Mouse (Mus musculus) mouse trophoblast stem cell (cell line): ENCODE data around the gene Ltbp4.

Source experiments
- in situ Hi-C, 2 experiments: fragments of 300-500 bp; cut with MseI, MboI; formaldehyde crosslinking; loops; 2 replicates in 1 of 2; 3 replicates in 1 of 2; pipeline ENCODE4 v1.15.1; 2025

Ltbp4 gene

DNA sequence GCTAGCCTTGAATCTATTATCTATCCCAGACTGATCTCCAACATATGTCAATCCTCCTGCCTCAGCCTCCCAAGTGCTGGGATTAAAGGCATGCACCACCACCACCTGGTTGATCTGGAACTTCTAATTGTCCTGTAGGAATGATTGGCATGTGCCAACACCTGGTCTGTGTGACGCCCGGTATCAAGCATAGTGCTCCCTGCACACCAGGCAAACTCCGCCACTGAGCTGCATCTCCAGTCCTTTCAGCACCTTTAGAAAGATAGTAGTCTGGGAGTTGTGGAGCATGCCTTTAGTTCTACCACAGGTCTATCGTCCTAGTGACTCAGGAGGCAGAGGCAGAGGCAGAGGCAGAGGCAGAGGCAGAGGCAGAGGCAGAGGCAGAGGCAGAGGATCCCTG is 37.1 kb downstream of the Ltbp4 start:
- in situ Hi-C loops, result loop anchor here in 1 of 2 experiments (5.0 kb wide), 1 partner anchor 87 kb away; no protein-coding TSS in a partner anchor

DNA sequence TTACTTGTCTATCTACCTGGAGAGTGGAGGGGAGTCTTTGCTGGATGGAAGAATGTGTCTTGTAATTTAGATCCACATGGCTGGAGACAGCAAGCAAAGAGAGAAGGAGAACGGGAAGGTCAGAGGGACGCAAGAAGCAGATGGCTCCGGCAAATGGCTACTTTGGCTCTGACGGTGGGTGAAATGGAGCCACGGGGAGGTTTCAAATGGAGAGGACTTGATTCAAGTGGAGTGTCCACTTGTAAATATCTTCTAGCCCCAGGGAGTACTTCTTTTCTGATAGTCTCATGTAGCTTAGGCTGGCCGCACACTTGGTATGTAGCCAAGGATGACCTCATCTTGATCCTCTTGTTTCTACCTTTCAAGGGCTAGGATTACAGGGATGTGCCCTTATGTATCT is 38.7 kb downstream of the Ltbp4 start:
- in situ Hi-C loops, result no loop called here

DNA sequence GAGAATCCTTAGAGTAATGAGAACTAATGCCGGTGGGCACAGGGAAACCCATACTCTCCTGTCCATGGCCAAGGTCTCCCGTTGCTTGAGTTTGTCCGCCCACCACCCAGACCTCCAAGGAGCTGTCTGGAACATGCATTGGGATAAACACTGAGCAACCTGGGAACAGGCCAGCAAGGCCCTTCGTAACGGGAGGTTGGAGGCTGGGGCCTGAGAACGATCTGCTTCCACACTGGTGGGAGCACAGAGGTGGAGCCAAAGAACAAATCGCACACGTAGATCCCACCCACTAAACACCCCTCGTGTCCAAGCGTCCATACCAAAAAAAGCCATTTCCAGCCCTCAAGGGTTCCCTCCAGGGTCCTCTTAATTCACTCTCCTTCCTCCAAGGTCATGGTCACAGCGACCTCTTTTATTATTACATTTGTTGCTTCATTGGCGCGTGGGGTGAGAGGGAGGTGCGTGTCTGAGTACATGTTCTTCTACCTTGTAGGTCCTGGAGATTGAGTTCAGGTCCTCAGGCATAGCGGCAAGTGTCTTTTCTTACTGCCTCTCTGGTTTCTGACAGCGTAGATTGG is 39.4 kb downstream of the Ltbp4 start:
- in situ Hi-C loops, result no loop called here

DNA sequence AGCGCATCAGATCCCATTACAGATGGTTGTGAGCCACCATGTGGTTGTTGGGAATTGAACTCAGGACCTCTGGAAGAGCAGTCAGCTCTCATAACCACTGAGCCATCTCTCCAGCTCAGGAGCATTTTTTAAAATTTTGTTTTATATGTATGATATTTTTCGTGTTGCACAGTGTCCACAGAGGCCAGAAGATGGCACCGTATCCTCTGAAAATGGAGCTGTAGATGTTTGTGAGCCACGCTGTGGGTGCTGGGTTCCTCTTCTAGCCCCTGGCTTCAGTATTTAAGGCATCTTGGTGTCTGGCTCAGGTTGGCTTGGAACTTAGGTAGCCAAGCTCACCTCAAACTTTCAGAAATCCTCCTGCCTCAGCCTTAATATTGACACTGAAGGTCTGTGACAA is 41.0 kb downstream of the Ltbp4 start:
- in situ Hi-C loops, result no loop called here

DNA sequence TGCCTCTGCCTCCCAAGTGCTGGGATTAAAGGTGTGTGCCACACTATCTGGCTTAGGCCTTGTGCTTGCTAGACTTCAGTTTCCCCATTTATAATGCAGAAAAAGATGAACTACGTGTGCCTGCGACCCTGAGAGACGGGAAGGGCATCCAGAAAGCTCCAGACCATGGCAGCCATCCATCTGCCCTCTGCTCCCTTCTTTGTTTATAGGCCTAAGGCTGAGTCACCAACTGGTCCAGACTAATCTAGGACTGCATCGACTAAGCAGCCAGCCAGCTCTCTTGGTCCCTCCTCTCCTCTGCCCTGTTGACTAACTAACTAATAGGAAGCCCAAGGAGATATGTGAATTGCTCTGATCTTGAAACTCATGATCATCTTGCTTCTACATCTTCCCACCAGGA is 41.5 kb downstream of the Ltbp4 start:
- in situ Hi-C loops, result no loop called here

DNA sequence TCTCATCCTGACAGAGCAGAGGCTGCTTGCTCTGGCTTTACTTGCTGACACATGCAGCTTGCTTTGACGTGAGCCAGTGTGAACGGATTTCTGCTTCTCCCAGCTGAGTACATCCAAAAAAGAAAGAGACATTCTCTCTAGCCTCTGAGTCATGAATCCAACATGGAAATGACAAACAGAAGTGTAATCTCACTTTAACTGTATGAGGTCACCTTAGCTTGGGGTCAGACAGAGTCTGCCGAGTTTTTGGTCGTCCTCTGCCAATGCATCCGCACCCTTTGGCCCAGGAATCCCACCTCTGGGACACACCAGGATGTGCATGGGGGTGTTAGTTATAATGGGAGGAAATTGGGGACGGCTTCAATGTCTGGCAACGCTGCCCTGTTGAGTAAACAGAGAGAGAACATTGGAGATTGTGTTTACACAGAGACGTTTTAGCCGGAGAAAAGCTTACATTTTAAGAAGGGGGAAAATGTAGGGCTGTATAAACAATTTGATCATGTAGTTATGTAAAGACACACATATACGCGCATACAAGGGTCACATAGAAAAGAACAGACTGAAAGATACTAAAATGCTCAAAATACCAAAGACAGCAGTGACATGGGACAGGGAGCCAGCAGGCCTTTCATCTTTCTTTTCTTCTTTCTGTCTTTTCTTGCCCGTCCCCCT is 45.6 kb downstream of the Ltbp4 start:
- in situ Hi-C loops, result loop anchor here in 1 of 2 experiments (5.0 kb wide), 1 partner anchor 95 kb away; no protein-coding TSS in a partner anchor

DNA sequence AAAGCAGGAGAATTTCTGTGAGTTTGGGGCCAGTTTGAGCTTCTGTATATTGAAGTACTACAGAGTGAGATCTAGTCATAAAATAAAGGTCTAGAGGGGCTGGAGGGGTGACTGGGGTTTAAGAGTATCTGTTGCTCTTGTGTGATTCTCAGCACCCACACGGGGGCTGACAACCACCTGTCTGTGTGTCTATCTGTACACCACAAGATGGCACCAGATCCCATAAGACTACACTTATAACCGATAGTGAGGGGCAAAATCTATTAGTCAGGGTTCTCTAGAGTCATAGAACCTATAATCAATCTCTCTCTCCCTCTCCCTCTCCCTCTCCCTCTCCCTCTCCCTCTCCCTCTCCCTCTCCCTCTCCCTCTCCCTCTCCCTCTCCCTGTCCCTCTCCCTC is 46.9 kb downstream of the Ltbp4 start:
- in situ Hi-C loops, result loop anchor here in 1 of 2 experiments (5.0 kb wide), 1 partner anchor 97 kb away; no protein-coding TSS in a partner anchor

DNA sequence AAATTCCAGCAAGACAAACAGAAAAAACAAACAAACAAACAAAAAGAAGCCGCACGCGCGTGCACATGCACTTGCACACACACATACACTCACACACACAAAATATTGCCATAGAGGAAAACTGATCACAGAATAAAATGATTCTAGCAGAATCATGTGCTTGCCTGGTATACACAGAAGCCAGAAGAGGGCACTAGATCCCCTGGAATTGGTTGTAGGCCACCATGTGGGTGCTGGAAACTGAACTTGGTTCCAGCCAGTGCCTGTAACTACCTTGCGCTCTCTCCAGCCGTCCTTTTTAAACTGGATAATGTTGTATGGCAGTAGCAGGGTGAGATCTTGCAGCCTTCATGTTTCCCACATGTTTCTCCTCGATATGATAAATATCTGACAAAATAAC is 48.8 kb downstream of the Ltbp4 start:
- in situ Hi-C loops, result no loop called here

DNA sequence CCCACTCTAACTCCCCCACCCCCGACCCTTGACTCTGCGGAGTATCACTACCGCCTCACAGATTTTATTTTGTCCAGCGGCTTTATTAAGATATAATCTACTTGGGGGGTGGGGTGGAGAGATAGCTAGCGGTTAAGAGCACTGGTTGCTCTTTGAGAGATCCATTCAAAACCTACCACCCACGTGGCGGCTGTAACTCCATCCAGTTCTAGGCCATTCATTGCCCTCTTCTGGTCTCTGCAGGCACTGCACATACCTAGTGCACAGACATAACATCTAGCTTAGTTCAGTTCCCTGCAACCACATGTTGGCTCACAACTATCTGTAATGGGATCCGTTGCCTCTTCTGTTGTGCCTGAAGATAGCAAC is 51.8 kb downstream of the Ltbp4 start:
- in situ Hi-C loops, result no loop called here

DNA sequence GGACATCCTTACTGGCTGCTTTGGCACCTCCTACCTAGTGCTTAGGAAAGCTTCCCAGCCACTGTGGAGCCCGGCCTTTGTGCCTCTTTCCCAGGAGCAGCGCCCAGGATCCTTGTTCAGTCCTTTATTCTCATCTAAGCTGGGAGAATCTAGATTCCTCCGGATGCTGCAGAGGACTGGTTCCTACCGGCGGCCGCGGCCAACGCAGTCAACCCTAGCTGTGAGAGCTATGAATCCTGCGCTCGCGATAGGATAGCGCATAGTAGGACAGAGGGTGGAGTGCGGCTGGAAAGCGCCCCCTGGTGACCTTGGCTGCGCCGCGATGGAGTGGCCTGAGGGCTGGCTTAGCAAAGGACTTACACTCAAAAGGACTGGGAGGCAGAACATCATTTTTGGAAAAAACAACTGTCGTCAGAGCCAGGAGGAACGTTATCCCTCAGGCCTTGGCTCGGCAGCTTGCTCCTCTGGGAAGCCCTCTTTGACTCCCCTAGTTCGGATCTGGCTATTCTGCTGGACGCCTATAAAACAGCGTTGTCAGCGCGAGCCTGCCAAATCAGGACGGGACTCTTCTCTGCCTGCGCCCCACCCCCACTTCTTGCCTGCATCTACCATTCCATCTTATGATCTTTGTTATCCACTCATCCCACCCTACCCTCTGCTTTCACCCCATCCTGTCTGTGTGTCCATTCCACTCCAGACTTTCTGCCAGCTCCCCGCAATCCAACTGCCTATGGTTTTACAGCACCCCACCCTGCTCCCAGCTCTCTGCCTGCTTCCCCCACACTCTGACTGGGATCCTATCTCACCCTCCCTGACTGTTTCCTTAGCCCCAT is 52.4 kb downstream of the Ltbp4 start:
- in situ Hi-C loops, result no loop called here

DNA sequence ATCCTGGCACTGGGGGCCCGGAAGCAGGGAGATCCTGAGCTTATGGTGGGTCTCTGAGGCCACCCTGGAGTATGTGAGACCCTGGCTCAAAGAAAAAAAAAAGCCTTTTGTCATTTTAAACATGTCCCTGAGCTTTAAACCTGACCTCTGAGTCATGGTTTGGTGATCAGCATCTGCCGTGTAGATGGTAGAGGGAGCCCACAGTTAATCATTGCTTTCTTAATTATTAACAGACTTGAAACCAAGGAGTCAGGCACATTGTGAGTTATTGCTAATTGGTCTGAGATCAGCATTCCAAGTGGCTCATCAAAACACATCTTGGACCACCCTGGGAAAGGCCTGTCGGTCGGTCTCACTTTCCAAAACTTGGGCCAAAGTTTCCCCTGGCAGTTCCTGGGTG is 55.3 kb downstream of the Ltbp4 start:
- in situ Hi-C loops, result no loop called here

DNA sequence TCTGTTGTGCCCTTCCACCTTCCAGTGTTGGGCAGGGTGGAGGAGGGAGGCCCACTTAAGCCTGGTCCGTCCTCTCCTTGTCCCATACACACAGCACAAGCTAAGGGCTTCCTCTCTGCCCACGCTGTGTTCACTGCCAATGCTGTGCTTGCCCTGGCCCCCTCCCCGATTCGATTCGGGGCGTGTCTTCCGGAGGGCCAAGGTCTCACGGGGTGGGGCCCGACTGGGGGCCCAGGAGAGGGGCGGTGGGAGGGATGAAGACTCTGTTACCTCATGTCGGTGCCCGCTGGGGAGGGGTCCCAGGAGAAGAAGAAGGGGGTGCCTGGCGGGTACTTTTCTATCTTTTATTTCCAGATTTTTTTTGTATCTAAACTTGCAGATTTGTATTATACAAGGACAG is 55.8 kb downstream of the Ltbp4 start:
- in situ Hi-C loops, result no loop called here

DNA sequence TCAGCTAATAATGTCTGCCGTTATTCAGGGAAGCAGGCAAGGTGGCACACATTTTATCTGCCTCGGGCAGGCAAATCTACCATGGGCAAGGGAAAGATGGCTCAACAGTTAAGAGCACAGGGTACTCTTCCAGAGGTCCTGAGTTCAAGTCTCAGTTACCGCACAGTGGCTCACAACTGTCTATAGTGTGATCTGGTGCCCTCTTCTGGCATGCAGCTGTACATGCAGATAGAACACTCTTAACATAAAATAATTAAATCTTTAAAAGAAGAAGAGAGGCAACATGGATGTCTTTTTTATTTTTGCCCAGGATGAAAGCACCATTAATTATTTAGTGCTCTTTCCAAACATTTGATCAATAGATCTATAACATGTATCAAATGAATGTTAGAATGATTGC is 60.3 kb downstream of the Ltbp4 start:
- in situ Hi-C loops, result no loop called here

DNA sequence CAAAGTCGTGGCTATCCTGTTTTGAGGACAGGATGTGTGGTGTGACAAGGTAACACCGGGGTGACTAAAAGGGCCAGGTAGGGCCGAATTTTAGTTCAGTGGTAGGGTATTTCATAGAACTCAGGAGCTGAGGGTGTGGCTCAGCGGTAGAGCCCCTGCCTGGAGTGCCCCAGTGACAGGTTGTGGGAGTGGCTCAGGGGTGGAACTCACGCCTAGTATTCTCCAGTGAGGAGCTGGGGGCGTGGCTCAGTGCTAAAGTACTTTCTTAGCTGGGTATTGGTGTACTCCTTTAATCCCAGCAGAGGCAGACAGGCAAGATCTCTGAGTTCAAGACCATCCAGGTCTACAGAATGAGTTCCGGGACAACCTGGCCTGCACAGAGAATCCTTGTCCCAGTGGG is 61.5 kb downstream of the Ltbp4 start:
- in situ Hi-C loops, result no loop called here

DNA sequence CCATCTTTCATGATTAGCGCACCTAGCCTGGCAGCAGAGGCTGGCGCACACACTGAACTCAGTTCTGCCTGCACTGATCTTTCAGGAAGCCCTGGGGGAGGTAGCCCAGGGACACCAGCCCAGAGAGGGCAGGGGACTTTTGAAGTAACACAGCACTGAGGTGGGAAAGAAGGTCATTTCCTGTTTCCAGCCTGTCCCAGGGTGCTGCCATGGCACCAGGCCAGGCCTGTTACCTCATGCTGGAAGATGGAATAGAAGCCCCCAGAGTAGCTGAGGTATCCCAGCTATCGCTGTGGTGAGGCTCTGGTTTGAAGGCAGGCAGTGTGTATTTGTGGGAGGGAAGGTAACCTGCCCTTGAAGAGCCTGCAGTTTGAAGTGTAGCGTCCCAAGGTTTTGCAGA is 62.6 kb downstream of the Ltbp4 start:
- in situ Hi-C loops, result no loop called here

DNA sequence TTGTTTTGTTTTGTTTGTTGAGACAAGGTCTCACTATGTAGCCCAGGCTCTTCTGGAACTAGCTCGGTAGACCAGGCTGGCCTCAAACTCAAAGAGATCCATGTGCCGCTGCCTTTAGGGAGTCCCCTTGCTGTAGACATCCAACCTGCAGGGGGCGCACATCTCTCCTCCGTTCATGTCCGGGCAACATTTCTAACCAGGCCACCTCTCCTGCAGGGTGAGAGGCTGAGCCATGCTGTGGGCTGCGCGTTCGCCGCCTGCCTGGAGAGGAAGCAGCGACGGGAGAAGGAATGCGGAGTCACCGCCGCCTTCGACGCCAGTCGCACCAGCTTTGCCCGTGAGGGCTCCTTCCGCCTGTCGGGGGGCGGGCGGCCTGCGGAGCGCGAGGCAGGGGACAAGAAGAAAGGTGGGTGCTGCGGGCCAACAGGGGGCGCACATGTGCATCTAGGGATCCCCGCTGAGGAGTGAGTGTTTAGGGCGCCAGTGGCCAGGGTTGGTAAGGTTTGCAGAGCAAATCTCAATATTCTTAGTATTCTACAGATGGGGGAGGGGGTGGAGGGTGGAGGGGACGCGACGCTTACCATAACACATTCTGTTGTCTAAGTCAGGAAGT is 63.6 kb downstream of the Ltbp4 start:
- in situ Hi-C loops, result no loop called here

DNA sequence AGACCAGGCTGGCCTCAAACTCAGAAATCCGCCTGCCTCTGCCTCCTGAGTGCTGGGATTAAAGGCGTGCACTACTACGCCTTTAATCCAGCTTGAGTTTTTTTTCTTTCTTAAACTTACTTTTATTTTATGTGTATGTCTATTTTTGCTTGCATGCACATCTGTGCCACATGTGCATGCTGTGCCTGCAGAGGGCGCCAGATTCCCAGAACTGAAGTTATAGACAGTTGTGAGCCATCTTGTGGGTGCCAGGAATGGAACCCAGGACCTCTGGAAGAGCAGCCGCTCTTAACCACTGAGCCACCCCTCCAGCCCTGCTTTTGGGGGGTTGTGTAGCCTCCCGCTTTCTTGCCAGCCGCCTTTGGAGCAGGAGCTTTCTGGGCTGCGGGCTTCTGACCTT is 66.1 kb downstream of the Ltbp4 start:
- in situ Hi-C loops, result no loop called here

DNA sequence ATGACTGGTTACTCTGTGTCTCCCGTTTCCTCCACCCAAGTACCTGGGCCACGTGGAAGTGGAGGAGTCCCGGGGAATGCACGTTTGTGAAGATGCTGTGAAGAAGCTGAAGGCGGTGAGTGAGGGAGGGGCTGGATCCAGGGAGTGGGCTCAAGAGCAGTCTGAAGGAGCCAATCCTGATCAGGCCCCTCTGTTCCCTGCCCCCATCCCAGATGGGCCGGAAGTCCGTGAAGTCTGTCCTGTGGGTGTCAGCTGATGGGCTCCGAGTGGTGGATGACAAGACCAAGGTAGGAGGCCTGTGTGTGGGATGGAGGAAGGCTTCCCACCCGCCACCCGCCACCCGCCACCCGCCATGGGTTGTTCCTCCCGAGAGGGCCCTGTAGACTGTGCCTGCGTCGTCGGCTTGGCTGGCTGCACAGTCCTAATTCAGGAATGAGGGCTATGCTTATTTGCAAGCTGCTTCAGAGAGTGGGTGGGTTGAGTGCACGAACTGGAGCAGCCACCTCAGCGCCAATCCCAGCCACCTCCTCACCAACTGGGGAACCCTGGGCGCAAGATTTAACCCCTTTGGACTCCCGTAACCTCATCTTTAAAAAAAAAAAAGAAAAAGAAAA is 70.9 kb downstream of the Ltbp4 start:
- in situ Hi-C loops, result no loop called here

DNA sequence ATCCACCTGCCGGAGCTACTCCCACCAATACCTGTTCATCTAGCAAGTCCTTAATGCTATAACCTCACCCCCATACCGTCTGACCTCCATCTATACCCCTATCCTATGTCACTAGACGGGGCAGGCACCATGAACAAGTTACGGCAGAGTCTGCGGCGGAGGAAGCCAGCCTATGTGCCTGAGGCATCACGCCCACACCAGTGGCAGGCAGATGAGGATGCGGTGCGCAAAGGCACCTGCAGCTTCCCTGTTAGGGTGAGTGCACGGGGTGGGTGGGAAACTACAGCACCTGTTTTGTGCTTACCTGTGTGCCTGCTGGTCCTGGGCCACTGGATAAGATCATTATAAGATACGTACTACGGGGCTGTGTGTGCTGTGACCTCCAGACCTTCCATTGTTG is 72.7 kb downstream of the Ltbp4 start:
- in situ Hi-C loops, result no loop called here

DNA sequence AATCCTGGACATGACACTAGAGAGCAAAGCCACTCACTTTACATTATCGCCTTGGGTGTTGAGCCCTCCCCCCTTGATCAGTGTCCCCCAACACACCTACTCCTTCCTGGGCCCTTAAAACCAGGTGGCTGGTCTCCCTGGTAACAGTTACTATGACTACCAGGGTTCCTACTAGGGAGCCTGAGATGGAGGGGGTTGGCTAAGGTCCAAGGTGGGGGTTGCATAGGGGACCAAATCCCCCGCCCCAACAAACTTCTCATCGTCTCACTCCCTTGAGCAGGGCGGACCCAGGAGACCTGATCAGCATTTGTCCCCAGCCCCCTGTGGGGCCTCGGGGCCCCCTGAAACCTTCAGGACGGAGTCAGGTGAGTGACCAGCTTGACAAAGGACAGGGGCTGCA is 75.6 kb downstream of the Ltbp4 start:
- in situ Hi-C loops, result no loop called here

DNA sequence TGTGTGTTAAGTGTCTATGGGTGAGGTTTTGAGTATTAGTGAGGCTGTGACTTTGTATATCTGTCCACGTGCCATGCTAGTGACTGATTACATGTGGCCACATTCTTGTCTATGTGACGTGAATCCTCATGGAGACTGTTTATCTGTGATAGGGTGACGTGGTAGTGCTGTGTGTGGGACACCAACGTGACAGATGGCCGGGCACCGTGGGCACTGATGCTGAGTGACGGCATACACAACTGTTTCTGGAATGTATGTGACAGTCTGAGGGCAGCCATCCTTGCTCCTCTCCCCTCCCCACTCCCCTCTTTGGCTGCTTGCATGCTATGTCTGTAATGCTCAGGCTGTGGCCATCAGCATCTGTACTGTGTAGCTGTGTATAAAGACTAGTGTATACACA is 76.6 kb downstream of the Ltbp4 start:
- in situ Hi-C loops, result no loop called here

DNA sequence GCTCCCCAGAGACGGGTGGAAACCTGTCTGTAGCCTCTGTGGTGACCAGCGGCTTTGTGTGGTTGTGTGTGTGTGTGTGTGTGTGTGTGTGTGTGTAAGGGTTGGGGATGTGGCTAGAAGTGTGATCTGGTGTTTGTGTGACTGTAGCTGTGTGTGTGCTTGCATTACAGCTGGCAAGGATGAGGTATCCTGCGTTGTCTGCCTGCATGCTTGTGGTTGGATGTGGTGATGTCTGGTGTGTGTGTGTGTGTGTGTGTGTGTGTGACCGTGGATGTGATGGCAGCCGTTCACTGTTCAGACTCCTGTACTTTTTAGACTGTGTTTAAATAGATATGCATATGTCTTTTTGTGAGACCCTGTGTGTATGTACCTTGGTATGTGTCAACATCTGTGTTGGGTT is 77.7 kb downstream of the Ltbp4 start:
- in situ Hi-C loops, result no loop called here
